Mouse (Mus musculus): Measurements from ENCODE around the gene Ifit1bl2. TPM values are rescaled to one million over a fixed set of nuclear protein-coding genes. Genes with fewer than 3 reads are reported as not detected.
"Not testable (repeated sequence)": the region's sequence is repeated elsewhere in the genome, so short reads cannot be mapped to it uniquely, and the experiment has no call there.

Gene Ifit1bl2
- 0.22 and 0.39 TPM in 2 replicates for polyA plus RNA-seq (2015; fragmentation: Nextera tagmentation; extraction: Ambion mirVana)

DNA sequence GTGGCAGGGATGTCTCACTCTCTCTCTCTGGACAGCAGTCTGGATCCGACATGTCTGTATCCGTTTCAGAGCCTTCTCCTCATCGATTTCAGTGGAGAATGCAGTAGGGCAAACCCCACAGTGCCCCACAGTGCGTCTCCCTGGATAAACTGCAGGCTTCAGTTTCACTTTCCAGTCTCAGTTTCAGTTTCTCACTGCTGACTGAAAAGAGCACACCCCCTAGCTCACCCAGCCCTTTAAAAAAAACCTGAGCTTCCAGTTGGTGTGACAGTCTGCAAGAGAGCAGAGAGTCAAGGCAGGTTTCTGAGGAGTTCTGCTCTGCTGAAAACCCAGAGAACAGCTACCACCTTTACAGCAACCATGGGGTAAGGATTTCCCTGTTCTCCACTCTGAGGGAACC lies at the start of gene Ifit1bl2, which contains the start of gene Ifit1:
Ifit1bl2 (minus strand) TSS at position 121 of the 400 bp plus-strand sequence.
Ifit1 (plus strand) TSS at position 249 of the 400 bp plus-strand sequence.
- Histone ChIP-seq H3K9ac (no peak within 1 kb of the TSS), H3K27ac (no peak within 1 kb of the TSS), H3K9me3 (no peaks in the 10 kb centered on the region), H3K27me3 (no peaks in the 10 kb centered on the region), H3K4me1 (replicated peaks) (no peaks in the 10 kb centered on the region), H3K4me2 (no peak within 1 kb of the TSS), H3K36me3 (no peaks in the 10 kb centered on the region), H3K4me3 (no peak within 1 kb of the TSS)
- 64% methylated on average over 4 of the region's 4 CpGs for WGBS
- ATAC-seq (ENCODE audit: low FRiP score): no peak

DNA sequence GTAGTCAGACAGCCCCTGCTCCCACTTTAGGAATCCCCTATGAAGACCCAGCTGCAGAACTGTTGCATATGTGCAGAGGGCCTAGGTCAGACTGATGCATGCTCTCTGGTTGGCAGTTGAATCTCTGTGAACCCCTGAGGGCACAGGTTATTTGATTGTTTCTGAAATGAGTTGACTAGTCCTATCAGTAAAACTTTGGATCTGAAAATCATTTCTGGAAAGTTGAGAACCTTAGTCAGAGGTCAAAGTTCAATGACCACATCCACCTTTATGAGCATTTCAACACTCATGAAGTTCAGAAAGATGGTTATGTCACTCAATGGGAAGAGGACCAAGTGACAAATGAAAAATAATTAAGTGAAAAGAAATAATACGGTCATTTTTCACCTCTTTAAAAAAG lies 45.0 kb upstream of the Ifit1bl2 start:
- Histone ChIP-seq H3K4me2 (no peak overlapping the region), H3K27ac (no peak overlapping the region), H3K4me3 (no peak overlapping the region), H3K9me3 (no peaks in the 10 kb centered on the region), H3K27me3 (no peaks in the 10 kb centered on the region), H3K36me3 (no peaks in the 10 kb centered on the region), H3K4me1 (replicated peaks) (no peaks in the 10 kb centered on the region), H3K9ac (no peak overlapping the region)
- no peak for ATAC-seq (ENCODE audit: low FRiP score)
- WGBS: 100% methylated on average over 1 of the region's 1 CpGs

DNA sequence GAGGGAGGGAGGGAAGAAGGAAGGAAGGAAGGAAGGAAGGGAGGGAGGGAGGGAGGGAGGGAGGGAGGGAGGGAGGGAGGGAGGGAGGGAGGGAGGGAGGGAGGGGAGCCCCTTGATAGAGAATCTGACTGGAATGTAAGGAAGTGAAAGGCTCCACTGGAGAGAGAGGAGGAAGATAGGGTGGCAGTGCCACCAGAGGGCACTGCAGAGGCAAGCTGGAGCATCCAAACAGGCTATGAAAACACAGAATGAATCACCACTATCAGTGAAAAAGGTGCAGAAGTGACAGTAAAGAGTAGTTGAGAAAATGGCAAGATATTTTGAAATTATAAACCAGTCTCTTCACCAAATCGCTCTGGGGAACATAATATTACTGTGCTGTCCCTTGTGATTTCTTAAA lies 44.3 kb upstream of the Ifit1bl2 start:
- Histone ChIP-seq H3K27ac (no peak overlapping the region), H3K9ac (no peak overlapping the region), H3K4me2 (no peak overlapping the region), H3K4me3 (no peak overlapping the region), H3K4me1 (replicated peaks) (no peaks in the 10 kb centered on the region), H3K27me3 (no peaks in the 10 kb centered on the region), H3K36me3 (no peaks in the 10 kb centered on the region), H3K9me3 (no peaks in the 10 kb centered on the region)
- 52% methylated on average over 1 of the region's 1 CpGs for WGBS
- ATAC-seq (ENCODE audit: low FRiP score): no peak

DNA sequence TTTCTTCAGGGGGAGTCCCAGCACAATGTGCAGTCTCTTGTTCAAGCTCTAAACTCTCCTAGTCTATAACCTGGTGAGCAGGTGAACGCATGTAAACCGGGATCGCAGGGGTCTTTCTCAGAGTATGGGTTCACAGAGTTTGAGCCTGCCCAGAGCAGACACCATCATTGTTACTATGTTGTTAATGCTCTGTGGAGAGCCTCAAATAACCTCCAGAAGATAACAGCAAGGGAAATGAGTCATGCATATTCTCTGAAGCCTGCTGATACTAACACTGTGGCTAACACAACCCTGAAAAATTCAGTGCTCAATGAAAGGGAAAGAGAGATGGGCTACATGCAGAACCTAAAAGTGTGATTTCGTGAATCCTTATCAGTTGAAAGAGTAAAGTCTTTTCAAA lies 37.9 kb upstream of the Ifit1bl2 start:
- no peak overlapping the region for H3K9ac ChIP-seq
- no peaks in the 10 kb centered on the region for H3K36me3 ChIP-seq
- H3K4me2 ChIP-seq: no peak overlapping the region
- H3K27me3 ChIP-seq: no peaks in the 10 kb centered on the region
- H3K4me1 ChIP-seq (replicated peaks): no peaks in the 10 kb centered on the region
- H3K27ac ChIP-seq: no peak overlapping the region
- H3K9me3 ChIP-seq: no peaks in the 10 kb centered on the region
- 93% methylated on average over 4 of the region's 4 CpGs for WGBS
- no peak overlapping the region for H3K4me3 ChIP-seq
- no peak for ATAC-seq (ENCODE audit: low FRiP score)

DNA sequence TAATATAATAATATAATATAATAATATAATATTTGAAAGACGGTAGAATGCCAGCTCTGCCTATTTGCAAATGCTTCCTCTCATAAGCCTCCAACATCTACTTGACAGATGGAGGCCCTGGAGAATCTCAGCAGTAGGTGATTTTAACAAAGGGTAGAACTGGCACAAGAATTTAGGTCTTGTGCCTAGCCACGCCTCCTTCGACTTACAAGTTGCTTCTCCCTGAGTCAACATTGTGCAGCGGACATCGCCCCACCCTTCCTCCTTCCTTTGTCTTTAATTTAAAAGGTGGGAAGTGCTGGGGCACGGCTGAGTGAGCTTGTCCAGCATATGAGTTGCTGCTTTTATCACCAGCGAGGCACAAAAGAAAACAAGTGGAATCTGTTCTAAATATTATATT lies 32.9 kb upstream of the Ifit1bl2 start:
- ATAC-seq (ENCODE audit: low FRiP score): no peak
- H3K9me3 ChIP-seq: no peaks in the 10 kb centered on the region
- no peak overlapping the region for H3K27ac ChIP-seq
- no peak overlapping the region for H3K4me3 ChIP-seq
- H3K4me2 ChIP-seq: no peak overlapping the region
- H3K36me3 ChIP-seq: no peaks in the 10 kb centered on the region
- H3K27me3 ChIP-seq: no peaks in the 10 kb centered on the region
- WGBS: 52% methylated on average over 7 of the region's 7 CpGs
- no peaks in the 10 kb centered on the region for H3K4me1 ChIP-seq (replicated peaks)
- no peak overlapping the region for H3K9ac ChIP-seq

DNA sequence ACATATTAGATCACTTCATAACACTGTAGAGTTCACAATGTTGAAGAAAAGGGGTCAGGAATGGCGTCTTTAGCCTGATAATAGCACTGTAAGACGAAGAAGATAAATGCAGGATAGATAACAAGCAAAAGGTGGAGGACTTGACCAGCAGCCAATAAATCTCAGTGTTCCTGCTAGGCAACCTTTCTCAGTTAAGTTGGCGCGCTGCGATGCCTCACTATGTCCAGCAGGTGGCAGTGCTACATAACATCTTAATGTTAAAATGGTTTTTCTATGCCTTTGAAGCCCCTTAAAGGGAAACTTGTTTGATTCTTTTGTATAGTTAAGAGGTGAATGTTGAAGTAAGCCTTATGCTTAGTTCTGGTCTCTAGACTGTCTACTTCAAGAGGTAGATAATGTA lies 25.6 kb upstream of the Ifit1bl2 start:
- no peaks in the 10 kb centered on the region for H3K4me1 ChIP-seq (replicated peaks)
- WGBS: 3% methylated on average over 5 of the region's 5 CpGs
- H3K27ac ChIP-seq: no peak overlapping the region
- H3K9ac ChIP-seq: no peak overlapping the region
- H3K9me3 ChIP-seq: no peaks in the 10 kb centered on the region
- no peaks in the 10 kb centered on the region for H3K27me3 ChIP-seq
- H3K4me2 ChIP-seq: no peak overlapping the region
- ATAC-seq (ENCODE audit: low FRiP score): no peak
- no peak overlapping the region for H3K4me3 ChIP-seq
- no peaks in the 10 kb centered on the region for H3K36me3 ChIP-seq

DNA sequence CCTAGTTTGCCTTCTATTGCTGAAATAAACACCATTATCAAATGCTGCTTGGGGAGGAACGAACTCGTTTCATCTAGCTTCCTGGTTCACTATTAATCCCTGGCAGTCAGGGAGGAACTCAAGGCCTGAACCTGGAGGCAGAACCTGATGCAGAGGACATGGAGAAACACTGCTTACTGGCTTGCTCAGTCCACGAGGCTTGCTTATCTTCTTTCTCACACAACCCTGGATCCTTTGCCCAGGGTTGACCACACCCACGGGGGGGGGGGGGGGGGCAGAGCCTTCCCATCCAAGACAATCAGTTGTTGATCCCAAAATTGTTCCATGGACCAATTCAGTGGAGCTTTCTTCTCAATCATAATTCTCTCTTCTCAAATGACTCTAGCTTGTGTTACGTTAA lies 22.2 kb upstream of the Ifit1bl2 start:
- Histone ChIP-seq H3K27ac (no peak overlapping the region), H3K36me3 (no peaks in the 10 kb centered on the region), H3K4me1 (replicated peaks) (no peaks in the 10 kb centered on the region), H3K27me3 (no peaks in the 10 kb centered on the region), H3K9ac (no peak overlapping the region; the same call in 1 of the 2 replicates), H3K4me3 (no peak overlapping the region), H3K4me2 (peak overlapping the region; percentile 42; the same call in 1 of the 2 replicates), H3K9me3 (no peaks in the 10 kb centered on the region)
- WGBS: 60% methylated on average over 5 of the region's 5 CpGs
- 0 out of 2 replicates have a peak, but pooled peaks have one; percentile 38 for ATAC-seq (ENCODE audit: low FRiP score)

DNA sequence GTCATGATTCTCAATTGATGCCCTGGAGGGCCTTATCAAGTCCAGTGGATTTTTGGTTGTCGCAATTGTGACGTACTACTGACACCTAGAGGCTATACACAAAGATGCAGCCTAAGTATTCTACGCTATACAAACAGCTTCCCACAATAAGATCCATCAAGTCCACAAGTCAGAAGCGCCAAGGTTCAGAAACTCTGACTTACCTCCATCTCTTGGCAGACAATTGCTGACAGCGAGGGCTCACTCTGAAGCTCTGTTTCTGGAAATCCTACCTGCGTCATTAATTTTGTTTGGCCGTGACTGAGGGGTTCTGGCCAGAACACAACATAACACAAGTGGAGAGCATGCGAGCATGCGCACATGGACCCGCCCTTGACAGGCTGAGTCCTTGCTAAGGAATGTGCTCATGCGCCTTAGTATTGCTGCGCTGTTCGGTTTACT lies 21.5 kb upstream of the Ifit1bl2 start:
- H3K36me3 ChIP-seq: no peaks in the 10 kb centered on the region
- H3K4me3 ChIP-seq: peak overlapping the region; percentile 31
- H3K4me2 ChIP-seq: peak overlapping the region; percentile 42
- no peak overlapping the region; the same call in 1 of the 2 replicates for H3K9ac ChIP-seq
- H3K27me3 ChIP-seq: no peaks in the 10 kb centered on the region
- WGBS: 18% methylated on average over 13 of the region's 13 CpGs
- peak; percentile 96 for ATAC-seq (ENCODE audit: low FRiP score)
- no peak overlapping the region for H3K27ac ChIP-seq
- H3K9me3 ChIP-seq: no peaks in the 10 kb centered on the region
- H3K4me1 ChIP-seq (replicated peaks): no peaks in the 10 kb centered on the region

DNA sequence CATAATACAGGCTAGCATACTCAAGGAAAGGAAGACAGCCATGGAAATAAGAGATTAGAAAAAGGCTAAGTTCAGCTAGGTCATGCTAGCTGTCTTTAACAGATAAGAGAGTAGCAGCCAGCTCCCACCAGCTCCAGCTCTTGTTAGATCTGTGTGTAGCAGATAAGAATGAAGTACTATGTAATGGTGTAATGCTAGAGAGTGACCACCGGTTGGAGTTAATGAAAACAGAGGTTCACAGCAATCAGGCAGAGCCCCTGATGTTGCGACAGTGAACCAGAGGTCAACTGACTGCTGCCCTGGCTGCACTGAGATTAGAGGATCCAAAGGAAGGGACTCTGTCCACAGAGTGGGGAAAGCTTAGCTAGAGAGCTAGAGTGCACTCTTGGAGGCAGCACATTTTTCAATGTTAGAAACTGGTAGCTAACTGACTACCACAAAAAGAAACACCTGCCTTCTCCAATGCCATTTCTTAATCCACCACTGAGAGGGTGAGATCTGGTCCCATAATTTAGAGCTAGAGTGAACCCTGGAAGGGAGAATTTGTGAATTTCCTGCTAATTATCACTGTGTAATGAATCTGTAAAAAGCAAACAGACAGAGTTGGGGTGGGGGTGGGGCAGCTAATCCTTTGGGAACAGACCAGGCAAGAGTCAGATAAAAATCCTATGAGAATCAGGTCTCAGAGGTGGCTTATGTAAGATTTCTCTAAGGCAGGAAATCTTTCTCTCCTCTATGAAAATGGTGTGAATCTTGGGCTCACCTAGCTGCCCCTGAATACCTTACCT lies 16.2 kb upstream of the Ifit1bl2 start:
- no peak for ATAC-seq (ENCODE audit: low FRiP score)
- 43% methylated on average over 2 of the region's 2 CpGs for WGBS
- H3K4me2 ChIP-seq: no peak overlapping the region

DNA sequence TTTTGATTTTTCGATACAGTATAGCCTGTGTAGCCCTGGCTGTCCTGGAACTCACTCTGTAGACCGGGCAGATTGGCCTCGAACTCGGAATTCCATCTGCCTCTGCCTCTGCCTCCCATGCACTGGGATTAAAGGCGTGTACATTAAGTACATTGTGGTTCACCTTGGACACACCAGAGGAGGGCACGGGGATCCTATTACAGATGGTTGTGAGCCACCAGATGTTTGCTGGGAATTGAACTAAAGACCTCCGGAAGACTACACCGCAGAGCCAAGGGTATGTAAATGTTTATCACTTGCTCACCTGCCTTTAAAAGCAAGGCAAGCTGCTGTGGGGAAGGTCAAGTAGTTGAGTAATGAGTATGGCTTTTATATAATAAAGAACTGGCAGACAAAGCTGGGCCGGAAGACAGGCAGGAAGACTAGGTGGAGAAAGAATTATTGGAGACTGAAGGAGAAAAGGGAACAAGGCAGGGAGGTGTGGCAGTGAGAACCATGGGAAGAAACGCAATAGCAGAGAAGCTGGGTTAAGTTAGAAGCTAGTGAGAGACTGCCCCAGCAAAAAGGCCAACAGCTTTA lies 14.8 kb upstream of the Ifit1bl2 start:
- Histone ChIP-seq H3K9ac (no peak overlapping the region), H3K27ac (no peak overlapping the region), H3K4me2 (no peak overlapping the region), H3K9me3 (no peaks in the 10 kb centered on the region), H3K4me1 (replicated peaks) (no peaks in the 10 kb centered on the region), H3K27me3 (no peaks in the 10 kb centered on the region), H3K36me3 (no peaks in the 10 kb centered on the region), H3K4me3 (no peak overlapping the region)
- no peak for ATAC-seq (ENCODE audit: low FRiP score)
- WGBS: 94% methylated on average over 10 of the region's 10 CpGs

More for the DNA sequence above, 16.2 kb upstream of the Ifit1bl2 start:
- H3K36me3 ChIP-seq: no peaks in the 10 kb centered on the region
- no peak overlapping the region for H3K9ac ChIP-seq
- no peaks in the 10 kb centered on the region for H3K4me1 ChIP-seq (replicated peaks)
- H3K27me3 ChIP-seq: no peaks in the 10 kb centered on the region
- H3K27ac ChIP-seq: no peak overlapping the region
- H3K4me3 ChIP-seq: no peak overlapping the region
- H3K9me3 ChIP-seq: no peaks in the 10 kb centered on the region

DNA sequence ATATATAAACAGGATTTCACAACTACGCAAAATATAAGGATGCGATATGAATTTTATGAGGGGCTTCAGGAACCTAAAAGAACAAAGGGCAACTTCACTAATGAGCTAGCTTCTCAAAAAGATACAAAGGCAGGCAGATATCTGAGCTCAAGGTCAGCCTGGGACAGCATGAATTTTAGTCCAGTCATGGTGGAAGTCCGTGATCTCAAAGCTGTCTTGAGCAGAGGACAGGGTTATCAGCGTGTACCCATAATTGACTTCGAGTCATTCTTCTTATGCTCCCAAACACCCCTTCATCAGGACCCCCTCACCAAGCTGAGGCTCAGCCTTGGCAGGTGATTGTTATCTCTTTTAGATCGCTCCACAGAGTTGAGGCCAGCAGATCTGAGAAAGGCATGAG lies 10.5 kb upstream of the Ifit1bl2 start:
- no peak for ATAC-seq (ENCODE audit: low FRiP score)
- Histone ChIP-seq H3K4me1 (replicated peaks) (no peaks in the 10 kb centered on the region), H3K27me3 (no peaks in the 10 kb centered on the region), H3K9ac (no peak overlapping the region), H3K9me3 (no peaks in the 10 kb centered on the region), H3K27ac (no peak overlapping the region), H3K4me3 (no peak overlapping the region), H3K4me2 (no peak overlapping the region), H3K36me3 (no peaks in the 10 kb centered on the region)
- WGBS: 93% methylated on average over 6 of the region's 6 CpGs

DNA sequence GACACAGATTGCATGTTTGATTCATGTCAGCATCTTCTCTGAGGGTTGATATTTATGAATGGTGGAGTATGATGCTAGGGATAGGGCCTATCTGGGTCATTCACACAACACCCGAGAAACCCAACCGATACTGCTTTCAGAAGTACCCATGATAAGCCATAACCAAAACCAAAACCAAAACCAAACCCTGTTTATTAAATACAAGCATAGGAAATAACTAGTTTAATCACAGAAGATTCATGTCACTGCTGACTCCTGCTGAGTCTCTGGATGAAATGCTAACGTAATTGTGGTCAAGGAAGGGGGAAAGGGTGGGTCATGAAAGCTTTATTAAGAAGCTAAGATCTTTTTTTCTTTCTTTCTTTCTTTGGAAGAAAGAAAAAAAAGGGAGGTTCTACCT lies 9.7 kb upstream of the Ifit1bl2 start:
- no peaks in the 10 kb centered on the region for H3K27me3 ChIP-seq
- H3K9ac ChIP-seq: no peak overlapping the region
- no peaks in the 10 kb centered on the region for H3K9me3 ChIP-seq
- H3K27ac ChIP-seq: no peak overlapping the region
- no peak overlapping the region for H3K4me3 ChIP-seq
- H3K4me2 ChIP-seq: no peak overlapping the region
- WGBS: 94% methylated on average over 3 of the region's 3 CpGs
- H3K4me1 ChIP-seq (replicated peaks): no peaks in the 10 kb centered on the region
- no peak for ATAC-seq (ENCODE audit: low FRiP score)
- H3K36me3 ChIP-seq: no peaks in the 10 kb centered on the region

DNA sequence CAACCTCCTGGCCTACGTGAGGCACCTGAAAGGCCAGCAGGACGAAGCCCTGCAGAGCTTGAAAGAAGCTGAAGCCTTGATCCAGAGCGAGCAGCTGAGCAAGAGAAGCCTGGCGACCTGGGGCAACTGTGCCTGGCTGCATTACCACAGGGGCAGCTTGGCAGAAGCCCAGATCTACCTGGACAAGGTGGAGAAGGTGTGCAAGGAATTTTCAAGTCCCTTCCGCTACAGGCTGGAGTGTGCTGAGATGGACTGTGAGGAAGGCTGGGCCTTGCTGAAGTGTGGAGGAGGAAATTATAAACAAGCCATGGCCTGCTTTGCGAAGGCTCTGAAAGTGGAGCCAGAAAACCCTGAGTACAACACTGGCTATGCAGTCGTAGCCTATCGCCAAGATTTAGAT lies 7.1 kb upstream of the Ifit1bl2 start:
- not testable (repeated sequence) for H3K9ac ChIP-seq; ATAC-seq (ENCODE audit: low FRiP score); H3K36me3 ChIP-seq; H3K9me3 ChIP-seq; H3K4me1 ChIP-seq (replicated peaks); H3K4me3 ChIP-seq; H3K27me3 ChIP-seq; H3K4me2 ChIP-seq; H3K27ac ChIP-seq
- WGBS: 91% methylated on average over 8 of the region's 8 CpGs
